Mouse (Mus musculus): Measurements from ENCODE around the gene Myo1e.

- TF ChIP-seq CTCF (IDR thresholded peaks at IDR 0.05; ENCODE audit: low read depth, low read length) (no peak), POLR2A (IDR thresholded peaks at IDR 0.05; ENCODE audit: borderline replicate concordance, low read depth, low read length) (no peak)
Observed at GRCm38 (mm10) chr9:70267108-70267507, 60.0 kb downstream of the Myo1e start.

All from bone marrow macrophage, adult 2 months (primary cell).